21 mouse cellular contexts compared by ENCODE assay signal in the genomic region with DNA sequence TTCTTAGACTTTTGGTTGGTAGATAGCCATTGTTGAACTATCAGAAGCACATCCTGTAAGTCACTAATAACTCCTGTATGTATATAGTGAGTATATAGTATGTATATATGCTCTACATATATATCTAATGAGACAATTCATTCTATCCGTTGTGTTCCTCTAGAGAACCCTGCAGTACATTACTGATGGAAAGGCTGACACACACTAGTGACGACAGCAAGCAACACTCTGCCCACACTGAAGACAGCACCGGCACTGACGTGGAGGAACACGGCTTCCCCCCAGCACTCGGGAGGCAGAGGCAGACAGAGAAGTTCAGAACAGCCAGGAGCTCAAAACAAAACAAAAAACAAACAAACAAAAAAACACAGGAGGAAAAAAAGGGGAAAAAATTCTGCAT. TPM values are rescaled to one million over a fixed set of nuclear protein-coding genes. Genes with fewer than 3 reads are reported as not detected.
DNase-seq lines count a peak whose midpoint lies in the region; ATAC-seq and TF ChIP-seq lines count a peak whose summit lies in the region.
"Had no signal": no experiment of that assay in that cellular context is flagged by ENCODE, and none has a peak within 500 bp of the region (broad histone marks: within the 10 kb centered on the region; RNA-seq: fewer than 3 reads in every experiment).

No protein-coding gene starts in this region.

- DNase-seq in frontal cortex, postnatal 14 days (ENCODE audit: low spot score in 2 of 2), result no peak
- no peak for DNase-seq in layer of hippocampus, adult 2 months (ENCODE audit: low spot score in 2 of 2)
- DNase-seq in layer of hippocampus, adult 8-10 months (ENCODE audit: low spot score in 2 of 2), result no peak
- DNase-seq in right cerebral cortex, adult 2 months (ENCODE audit: low spot score in 2 of 2), result peak; percentile 40 to 51
- no peak for DNase-seq in right cerebral cortex, postnatal 4 days
- DNase-seq in adrenal gland, postnatal 36 days, result no peak
- DNase-seq: adrenal gland, adult 2 months; gastrocnemius, postnatal 25 days; liver; spleen, adult 18-20 months had no signal

- ATAC-seq in frontal cortex, adult (ENCODE audit: low TSS enrichment), result peak; percentile 90
- ATAC-seq in inflammation-experienced regulatory T-cells, adult 6 months, result peak; percentile 71
- ATAC-seq: forebrain, embryonic 14.5 days; Patski had no signal

- H3K27ac ChIP-seq in layer of hippocampus, adult 2 months, result 0 out of 2 replicates have a peak overlapping the region, but pooled peaks have one; percentile 40
- H3K27ac ChIP-seq: embryonic facial prominence, embryonic 15.5 days; heart, embryonic 10.5 days; hindbrain, postnatal 0 days; macrophage; midbrain, embryonic 10.5 days; neural tube, embryonic 15.5 days had no signal

- H3K4me3 ChIP-seq in layer of hippocampus, adult 2 months, result no peak overlapping the region
- H3K4me3 ChIP-seq: embryonic facial prominence, embryonic 15.5 days; heart, embryonic 10.5 days; liver, embryonic 15.5 days; midbrain, embryonic 10.5 days; neural tube, embryonic 15.5 days had no signal

- TF ChIP-seq CTCF in layer of hippocampus, adult 2 months (conservative IDR thresholded peaks at IDR 0.05), result no peak

RNA-seq across cellular contexts. Expression of gene Gxylt1, which starts 22.6 kb away (rescaled TPM):
- total RNA-seq in layer of hippocampus, adult 2 months (2021), result 10 to 100 TPM in 1 of 2 experiments, 1 to 10 TPM in 1; 8.9 to 10.8 TPM
- total RNA-seq in layer of hippocampus, adult 8-10 months (2022), result 10 to 100 TPM; 12.0 to 13.0 (median 12.4) TPM
- polyA plus RNA-seq in inflammation-experienced regulatory T-cells, adult 6 months (2017; shearing (Covaris generic)), result 1 to 10 TPM; 6.8 to 7.2 (median 7.0) TPM
- total RNA-seq in adrenal gland, postnatal 36 days (2021), result 10 to 100 TPM; 32.9 to 34.2 TPM

Comparison
In these comparisons a context has a peak if more than half of its experiments do, and no peak if none do; other contexts are left out.
1. DNase-seq: peak in right cerebral cortex, adult 2 months (2 of 2); none in frontal cortex, postnatal 14 days (0 of 2), layer of hippocampus, adult 2 months (0 of 2), layer of hippocampus, adult 8-10 months (0 of 2), right cerebral cortex, postnatal 4 days (single experiment) and adrenal gland, postnatal 36 days (0 of 2).